Mouse (Mus musculus): ENCODE measurements around the gene Sost. TPM values are rescaled to one million over a fixed set of nuclear protein-coding genes. Genes with fewer than 3 reads are reported as not detected.

Gene Sost
- polyA plus RNA-seq (2016; fragmentation: Nextera tagmentation; extraction: Ambion mirVana) = 0.77 and 1.6 TPM in 2 replicates

DNA sequence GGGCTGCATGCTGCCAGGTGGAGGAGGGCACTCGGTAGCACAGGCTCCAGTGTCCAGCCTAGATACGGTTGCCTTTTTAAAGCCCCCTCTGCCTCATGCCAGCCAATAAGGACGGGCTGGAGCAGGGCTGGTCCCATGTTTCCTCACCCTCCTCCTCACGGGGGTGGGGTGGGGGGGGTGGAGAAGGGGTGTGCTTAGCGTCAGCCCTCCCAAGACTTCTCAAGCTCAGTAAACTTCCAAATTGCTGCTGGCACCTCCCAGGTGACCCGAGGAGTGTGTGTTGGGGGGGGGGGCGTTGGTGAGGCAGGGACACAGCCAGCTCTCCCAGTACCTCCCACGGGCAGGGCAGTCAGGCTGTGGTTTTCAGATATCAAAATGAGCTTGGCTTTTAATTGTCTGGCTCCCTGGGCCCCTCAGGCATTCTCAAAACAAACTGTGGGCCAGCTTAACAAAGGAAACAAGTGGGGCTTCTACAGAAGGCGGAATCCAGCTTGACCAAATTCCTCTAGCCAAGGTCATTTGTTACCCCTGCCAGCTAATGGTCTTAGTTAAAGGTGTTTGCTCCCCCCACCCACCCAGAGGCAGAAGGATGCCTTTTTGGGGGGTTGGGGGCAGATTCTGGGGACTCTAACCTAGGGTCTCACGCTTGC is at the start of gene Sost:
Sost (minus strand) TSS at position 51 of the 650 bp plus-strand sequence.
- whole genome bisulfite sequencing = 20% methylated on average over 10 of the region's 10 CpGs
- peaks cover 57% of the 10 kb centered on the region for H3K27me3 ChIP-seq (replicated peaks)
- H3K9ac ChIP-seq = peak within 1 kb of the TSS; percentile 34; the same call in 1 of the 2 replicates
- peaks cover 51% of the 10 kb centered on the region for H3K4me1 ChIP-seq (replicated peaks)
- H3K4me2 ChIP-seq = peak within 1 kb of the TSS; percentile 93
- ATAC-seq (ENCODE audit: insufficient number of reproducible peaks, low FRiP score) = no peak
- peaks cover 4% of the 10 kb centered on the region; the same call in 1 of the 2 replicates for H3K36me3 ChIP-seq
- peak within 1 kb of the TSS; percentile 16; the same call in 1 of the 2 replicates for H3K4me3 ChIP-seq
- H3K27ac ChIP-seq (ENCODE audit: poor library complexity, severe bottlenecking) = peak within 1 kb of the TSS; percentile 7; the same call in 1 of the 2 replicates
- H3K9me3 ChIP-seq (replicated peaks) = no peaks in the 10 kb centered on the region

DNA sequence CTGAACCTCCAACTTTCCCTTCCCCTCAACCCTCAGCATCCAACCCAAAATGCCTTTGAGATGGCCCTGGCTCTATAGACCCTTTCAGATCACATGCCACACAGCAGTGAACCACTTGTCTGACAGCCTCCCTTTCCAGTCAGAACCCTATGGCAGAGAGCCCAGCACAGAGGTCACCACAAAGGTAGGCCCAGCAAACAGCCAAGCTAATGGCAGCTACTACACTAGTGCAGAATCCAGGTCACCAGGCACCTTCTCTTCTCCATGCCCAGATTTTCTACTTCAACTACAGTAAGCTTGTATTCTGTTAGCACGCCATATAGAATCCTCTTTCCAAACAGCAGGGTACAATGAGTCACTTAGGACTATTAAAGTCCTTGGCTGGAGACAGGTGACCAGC is 49.3 kb upstream of the Sost start:
- Histone ChIP-seq H3K9ac (no peak overlapping the region), H3K4me1 (replicated peaks) (peaks cover 9% of the 10 kb centered on the region; the same call in 1 of the 2 replicates), H3K27me3 (replicated peaks) (no peaks in the 10 kb centered on the region), H3K4me3 (no peak overlapping the region), H3K27ac (ENCODE audit: poor library complexity, severe bottlenecking) (peak overlapping the region; percentile 30; the same call in 1 of the 2 replicates), H3K9me3 (replicated peaks) (no peaks in the 10 kb centered on the region), H3K4me2 (no peak overlapping the region), H3K36me3 (peaks cover 4% of the 10 kb centered on the region)
- 79% methylated on average over 1 of the region's 1 CpGs for WGBS
- ATAC-seq (ENCODE audit: insufficient number of reproducible peaks, low FRiP score) = no peak

DNA sequence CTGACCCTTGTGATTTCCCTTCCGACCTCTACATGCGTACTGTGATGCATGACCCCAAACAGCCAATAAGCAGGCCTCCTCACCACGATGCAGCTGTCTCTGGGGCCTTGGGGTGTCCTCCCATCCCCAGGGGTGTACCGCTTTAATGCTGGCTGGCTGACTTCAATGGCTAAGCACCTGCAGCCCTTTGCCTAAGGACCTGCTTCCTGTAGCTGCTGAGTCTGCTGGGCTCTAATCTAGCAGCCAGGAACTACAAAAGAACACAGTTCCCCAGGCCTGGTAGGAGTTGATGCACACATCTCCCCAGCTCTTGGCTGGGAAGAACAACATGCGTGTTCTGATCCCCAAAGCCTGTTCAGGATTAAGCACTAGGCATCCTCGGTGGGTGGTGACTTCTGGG is 48.7 kb upstream of the Sost start:
- Histone ChIP-seq H3K27me3 (replicated peaks) (no peaks in the 10 kb centered on the region), H3K4me2 (no peak overlapping the region), H3K4me3 (no peak overlapping the region), H3K4me1 (replicated peaks) (peaks cover 9% of the 10 kb centered on the region; the same call in 1 of the 2 replicates), H3K27ac (ENCODE audit: poor library complexity, severe bottlenecking) (no peak overlapping the region), H3K9ac (0 out of 2 replicates have a peak overlapping the region, but pooled peaks have one; percentile 5), H3K9me3 (replicated peaks) (no peaks in the 10 kb centered on the region), H3K36me3 (peaks cover 4% of the 10 kb centered on the region)
- WGBS = 69% methylated on average over 6 of the region's 6 CpGs
- ATAC-seq (ENCODE audit: insufficient number of reproducible peaks, low FRiP score) = no peak

DNA sequence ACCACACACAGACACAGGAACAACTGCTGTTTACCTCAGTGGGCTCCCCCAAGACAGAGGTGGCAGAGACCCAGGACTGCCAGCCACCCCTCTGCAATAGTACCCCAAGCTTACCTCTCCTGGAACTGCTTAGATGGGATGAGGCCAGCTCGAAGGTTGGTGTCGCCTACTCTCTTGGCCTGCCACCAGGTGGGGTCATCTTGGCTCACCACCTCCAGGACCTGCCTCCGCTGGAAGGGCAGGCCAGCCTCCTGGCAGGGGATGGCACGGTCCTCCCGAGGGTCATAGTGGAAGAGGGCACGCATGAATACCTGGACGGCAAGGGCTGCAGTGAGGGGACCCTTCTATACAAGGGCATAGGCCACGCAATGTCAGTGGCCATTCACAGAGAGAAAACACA is 46.4 kb upstream of the Sost start:
- WGBS = 79% methylated on average over 8 of the region's 8 CpGs
- no peaks in the 10 kb centered on the region for H3K27me3 ChIP-seq (replicated peaks)
- H3K36me3 ChIP-seq = peaks cover 4% of the 10 kb centered on the region
- no peak overlapping the region for H3K4me2 ChIP-seq
- no peak overlapping the region for H3K4me3 ChIP-seq
- no peak for ATAC-seq (ENCODE audit: insufficient number of reproducible peaks, low FRiP score)
- H3K9me3 ChIP-seq (replicated peaks) = no peaks in the 10 kb centered on the region
- H3K4me1 ChIP-seq (replicated peaks) = peaks cover 9% of the 10 kb centered on the region; the same call in 1 of the 2 replicates
- no peak overlapping the region for H3K27ac ChIP-seq (ENCODE audit: poor library complexity, severe bottlenecking)
- H3K9ac ChIP-seq = no peak overlapping the region

DNA sequence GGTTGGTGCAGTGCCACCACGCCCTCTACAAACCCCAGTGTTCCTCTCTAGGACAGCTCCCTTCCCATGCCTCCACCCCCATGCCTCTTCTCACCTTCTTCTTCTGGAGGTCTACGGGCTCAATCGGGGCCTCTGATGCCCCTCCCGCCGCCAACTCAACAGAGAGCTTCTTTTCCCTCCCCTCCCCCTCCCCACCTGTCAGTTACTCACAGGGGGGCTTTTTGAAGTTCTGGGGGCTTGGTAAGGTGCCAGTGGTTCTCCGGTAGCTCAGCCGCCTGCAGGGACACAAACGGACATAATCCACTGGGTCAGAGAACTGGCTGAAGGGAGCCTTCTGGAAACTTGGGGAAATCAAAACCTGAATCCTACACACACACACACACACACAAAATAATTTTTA is 44.7 kb upstream of the Sost start:
- no peak overlapping the region for H3K4me3 ChIP-seq
- H3K27me3 ChIP-seq (replicated peaks) = no peaks in the 10 kb centered on the region
- H3K27ac ChIP-seq (ENCODE audit: poor library complexity, severe bottlenecking) = no peak overlapping the region
- no peak overlapping the region for H3K9ac ChIP-seq
- no peaks in the 10 kb centered on the region; the same call in 1 of the 2 replicates for H3K36me3 ChIP-seq
- 70% methylated on average over 8 of the region's 8 CpGs for WGBS
- H3K4me1 ChIP-seq (replicated peaks) = peaks cover 5% of the 10 kb centered on the region; the same call in 1 of the 2 replicates
- ATAC-seq (ENCODE audit: insufficient number of reproducible peaks, low FRiP score) = no peak
- no peak overlapping the region for H3K4me2 ChIP-seq
- no peaks in the 10 kb centered on the region for H3K9me3 ChIP-seq (replicated peaks)

DNA sequence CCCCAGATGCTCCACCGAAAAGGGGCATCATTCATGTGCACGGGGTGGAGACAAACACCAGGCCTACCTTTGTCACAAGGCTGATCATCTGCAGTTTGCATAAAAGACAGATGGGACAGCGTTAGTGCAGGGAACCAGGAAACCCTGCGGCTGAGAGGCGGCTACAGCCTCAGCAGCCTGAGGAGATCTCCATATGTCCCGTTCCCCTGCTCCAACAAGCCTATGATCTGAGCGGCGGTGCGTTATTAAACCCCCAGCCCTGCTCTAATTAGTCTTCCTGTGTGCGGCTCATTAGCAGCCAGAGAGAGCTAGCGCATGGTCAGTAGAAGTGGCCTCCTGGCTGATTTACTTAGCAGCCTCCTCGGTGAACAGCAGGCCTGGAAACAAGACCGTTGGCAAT is 43.3 kb upstream of the Sost start:
- Histone ChIP-seq H3K4me3 (no peak overlapping the region), H3K9me3 (replicated peaks) (no peaks in the 10 kb centered on the region), H3K27ac (ENCODE audit: poor library complexity, severe bottlenecking) (no peak overlapping the region), H3K4me2 (no peak overlapping the region), H3K4me1 (replicated peaks) (no peaks in the 10 kb centered on the region; the same call in 1 of the 2 replicates), H3K27me3 (replicated peaks) (no peaks in the 10 kb centered on the region), H3K9ac (no peak overlapping the region), H3K36me3 (no peaks in the 10 kb centered on the region; the same call in 1 of the 2 replicates)
- 80% methylated on average over 13 of the region's 13 CpGs for WGBS
- no peak for ATAC-seq (ENCODE audit: insufficient number of reproducible peaks, low FRiP score)

DNA sequence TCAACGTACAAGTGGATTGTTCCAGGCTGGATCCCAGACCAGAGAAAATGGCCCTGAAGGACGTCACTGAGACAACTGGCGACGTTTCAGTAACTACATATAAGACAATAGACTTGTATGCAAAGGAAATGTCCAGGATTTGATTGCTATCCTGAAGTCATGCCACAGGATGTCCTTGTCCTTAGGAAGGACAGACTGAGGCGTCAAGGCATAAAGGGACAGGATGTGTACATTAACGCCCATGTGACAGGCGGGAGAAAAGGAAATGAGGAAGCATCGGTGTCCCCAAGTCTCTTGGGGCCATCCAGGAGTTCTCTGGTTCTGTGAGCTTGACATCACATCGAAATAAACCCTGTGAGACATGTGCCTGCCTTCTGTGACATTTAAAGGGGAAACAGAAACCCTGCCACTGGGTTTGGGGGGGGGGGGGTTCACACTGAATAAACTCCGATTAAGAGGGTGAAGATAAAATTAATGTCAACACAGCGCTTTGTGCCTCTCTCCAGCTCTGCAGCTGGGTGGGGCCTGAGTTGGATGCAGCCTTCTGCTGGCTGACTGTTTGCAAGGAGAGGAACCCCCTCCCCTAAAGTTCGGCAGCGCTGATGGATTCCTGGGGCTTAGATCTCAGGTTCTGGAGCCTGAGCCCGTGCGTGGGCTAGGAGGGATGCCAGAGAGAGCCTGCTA is 42.3 kb upstream of the Sost start:
- peaks cover 4% of the 10 kb centered on the region; the same call in 1 of the 2 replicates for H3K36me3 ChIP-seq

DNA sequence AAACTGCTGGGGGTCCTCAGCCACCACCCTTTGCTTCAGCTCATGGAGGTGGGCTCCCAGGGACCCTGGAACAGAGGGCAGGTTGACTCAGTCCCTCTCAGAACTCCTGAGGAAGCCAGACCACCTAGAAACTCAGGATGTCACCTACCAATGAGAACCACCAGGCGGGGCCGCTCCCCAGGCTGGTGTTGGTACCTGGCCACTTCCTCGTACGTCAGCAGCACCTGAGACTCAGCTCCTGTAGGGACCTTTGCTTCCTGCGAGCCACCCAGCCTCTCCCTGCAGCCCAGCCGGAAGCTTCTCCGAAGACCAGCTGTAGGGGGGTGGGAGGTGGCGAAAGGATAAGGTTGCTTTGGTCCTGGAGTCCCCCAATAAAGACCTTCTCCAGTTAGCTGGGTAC is 41.6 kb upstream of the Sost start:
- 0 out of 2 replicates have a peak, but pooled peaks cover 4% of the 10 kb centered on the region for H3K9me3 ChIP-seq (replicated peaks)
- no peak overlapping the region for H3K4me2 ChIP-seq
- peaks cover 6% of the 10 kb centered on the region; the same call in 1 of the 2 replicates for H3K36me3 ChIP-seq
- no peaks in the 10 kb centered on the region for H3K27me3 ChIP-seq (replicated peaks)
- no peak overlapping the region for H3K9ac ChIP-seq
- H3K4me1 ChIP-seq (replicated peaks) = no peaks in the 10 kb centered on the region; the same call in 1 of the 2 replicates
- 0 out of 2 replicates have a peak overlapping the region, but pooled peaks have one; percentile 7 for H3K27ac ChIP-seq (ENCODE audit: poor library complexity, severe bottlenecking)
- no peak for ATAC-seq (ENCODE audit: insufficient number of reproducible peaks, low FRiP score)
- H3K4me3 ChIP-seq = no peak overlapping the region
- WGBS = 85% methylated on average over 8 of the region's 8 CpGs

More for the DNA sequence above, 42.3 kb upstream of the Sost start:
- 61% methylated on average over 15 of the region's 15 CpGs for WGBS
- Histone ChIP-seq H3K9ac (no peak overlapping the region), H3K4me2 (no peak overlapping the region), H3K4me3 (no peak overlapping the region), H3K27ac (ENCODE audit: poor library complexity, severe bottlenecking) (0 out of 2 replicates have a peak overlapping the region, but pooled peaks have one; percentile 2), H3K4me1 (replicated peaks) (no peaks in the 10 kb centered on the region; the same call in 1 of the 2 replicates), H3K9me3 (replicated peaks) (0 out of 2 replicates have a peak, but pooled peaks cover 4% of the 10 kb centered on the region), H3K27me3 (replicated peaks) (no peaks in the 10 kb centered on the region)
- peak; percentile 64 for ATAC-seq (ENCODE audit: insufficient number of reproducible peaks, low FRiP score)

DNA sequence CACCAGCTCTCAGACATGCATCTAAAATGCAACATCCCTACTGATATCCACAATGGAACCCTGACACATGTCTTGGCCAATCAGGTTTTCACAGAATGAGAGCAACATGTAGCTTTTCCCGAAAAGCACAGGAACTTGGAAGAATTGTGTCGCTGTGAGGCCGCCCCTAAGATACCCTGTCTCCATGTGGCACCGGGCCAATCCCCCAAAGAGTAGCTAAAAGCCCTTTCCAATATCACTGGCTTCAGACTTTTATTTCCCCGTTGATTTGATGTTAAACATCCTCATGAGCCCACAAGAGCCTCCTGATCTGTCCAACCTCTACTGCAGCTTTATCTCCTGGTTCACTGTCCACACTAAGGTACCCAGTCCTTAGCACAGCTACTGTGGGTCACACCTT is 39.9 kb upstream of the Sost start:
- Histone ChIP-seq H3K27ac (ENCODE audit: poor library complexity, severe bottlenecking) (no peak overlapping the region), H3K9ac (no peak overlapping the region), H3K4me2 (no peak overlapping the region), H3K4me1 (replicated peaks) (no peaks in the 10 kb centered on the region; the same call in 1 of the 2 replicates), H3K36me3 (peaks cover 6% of the 10 kb centered on the region; the same call in 1 of the 2 replicates), H3K9me3 (replicated peaks) (0 out of 2 replicates have a peak, but pooled peaks cover 4% of the 10 kb centered on the region), H3K27me3 (replicated peaks) (no peaks in the 10 kb centered on the region), H3K4me3 (no peak overlapping the region)
- ATAC-seq (ENCODE audit: insufficient number of reproducible peaks, low FRiP score) = no peak
- WGBS = 82% methylated on average over 5 of the region's 5 CpGs

DNA sequence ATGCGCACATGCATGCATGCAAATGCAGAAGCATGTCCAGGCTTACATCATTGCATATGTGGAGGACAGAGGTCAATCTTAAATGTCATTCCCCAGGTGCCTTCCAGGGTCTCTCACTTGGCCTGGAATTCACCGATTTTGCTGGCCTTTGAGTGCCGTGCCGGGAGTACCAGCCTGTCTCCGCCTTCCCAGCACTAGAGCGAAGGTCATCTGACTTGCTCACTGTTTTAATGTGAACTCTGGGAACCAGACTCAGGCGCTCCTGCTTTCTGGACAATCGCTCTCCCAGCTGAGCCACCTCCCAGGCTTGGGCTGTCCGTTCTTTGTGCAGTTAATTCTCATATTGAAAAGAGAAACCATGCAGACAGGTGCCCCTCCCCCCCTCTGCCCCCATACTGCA is 39.5 kb upstream of the Sost start:
- H3K36me3 ChIP-seq = peaks cover 6% of the 10 kb centered on the region; the same call in 1 of the 2 replicates
- H3K27me3 ChIP-seq (replicated peaks) = no peaks in the 10 kb centered on the region
- 69% methylated on average over 9 of the region's 9 CpGs for WGBS
- H3K4me2 ChIP-seq = no peak overlapping the region
- no peak overlapping the region for H3K9ac ChIP-seq
- H3K9me3 ChIP-seq (replicated peaks) = 0 out of 2 replicates have a peak, but pooled peaks cover 4% of the 10 kb centered on the region
- H3K4me1 ChIP-seq (replicated peaks) = no peaks in the 10 kb centered on the region; the same call in 1 of the 2 replicates
- no peak overlapping the region for H3K27ac ChIP-seq (ENCODE audit: poor library complexity, severe bottlenecking)
- ATAC-seq (ENCODE audit: insufficient number of reproducible peaks, low FRiP score) = no peak
- H3K4me3 ChIP-seq = no peak overlapping the region

DNA sequence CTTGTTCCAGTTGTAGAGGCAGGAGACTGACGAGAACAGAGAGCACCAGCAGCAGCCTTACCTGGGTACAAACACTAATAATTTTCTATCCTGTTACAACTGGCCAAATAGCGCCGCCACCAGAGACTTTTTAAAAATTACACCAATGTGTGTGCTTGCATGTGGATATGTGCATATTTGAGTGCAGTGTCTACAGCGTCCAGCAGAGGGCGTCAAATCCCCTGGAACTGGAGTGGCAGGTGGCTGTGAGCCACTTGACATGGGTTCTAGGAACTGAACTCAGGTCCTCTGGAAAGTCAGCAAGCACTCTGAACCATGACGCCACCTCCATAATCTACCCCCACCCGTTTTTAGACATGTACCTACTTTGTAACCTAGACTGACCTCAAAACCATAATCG is 37.4 kb upstream of the Sost start:
- no peak for ATAC-seq (ENCODE audit: insufficient number of reproducible peaks, low FRiP score)
- Histone ChIP-seq H3K4me3 (no peak overlapping the region), H3K4me2 (no peak overlapping the region), H3K9me3 (replicated peaks) (0 out of 2 replicates have a peak, but pooled peaks cover 4% of the 10 kb centered on the region), H3K27ac (ENCODE audit: poor library complexity, severe bottlenecking) (no peak overlapping the region), H3K36me3 (peaks cover 6% of the 10 kb centered on the region; the same call in 1 of the 2 replicates), H3K4me1 (replicated peaks) (peaks cover 5% of the 10 kb centered on the region), H3K9ac (no peak overlapping the region), H3K27me3 (replicated peaks) (no peaks in the 10 kb centered on the region)
- WGBS = 83% methylated on average over 8 of the region's 8 CpGs
